Mouse (Mus musculus): ENCODE data around the gene Cyp51.
A peak's percentile ranks its signal among the peaks of the same experiment; 100 is the strongest.
"Not testable (repeated sequence)": the region's sequence is repeated elsewhere in the genome, so short reads cannot be mapped to it uniquely, and the experiment has no call there.

Gene Cyp51

GRCm38 (mm10) chr5:4104341-4105040 is at the start of gene Cyp51:
Gene Cyp51 (minus strand): TSS chr5:4104746.
- DNase-seq, result peak; percentile 96

GRCm38 (mm10) chr5:4112570-4113098 is 8.1 kb upstream of the Cyp51 start:
- no peak for DNase-seq

GRCm38 (mm10) chr5:4107056-4107455 is 2.5 kb upstream of the Cyp51 start:
- DNase-seq, result not testable (repeated sequence)

GRCm38 (mm10) chr5:4105651-4106186 is 1.2 kb upstream of the Cyp51 start:
- peak; percentile 6 for DNase-seq

GRCm38 (mm10) chr5:4103626-4104340 is 763 bp downstream of the Cyp51 start:
- DNase-seq, result no peak

GRCm38 (mm10) chr5:4101770-4102169 is 2.8 kb downstream of the Cyp51 start:
- DNase-seq, result peak; percentile 14

GRCm38 (mm10) chr5:4101031-4101430 is 3.5 kb downstream of the Cyp51 start:
- no peak for DNase-seq

- DNase-seq, result no peak
These were observed 10.1 kb downstream of the Cyp51 start for GRCm38 (mm10) chr5:4094471-4094870.

GRCm38 (mm10) chr5:4088190-4088589 is 16.4 kb downstream of the Cyp51 start:
- no peak for DNase-seq

GRCm38 (mm10) chr5:4086309-4086708 is 18.2 kb downstream of the Cyp51 start:
- DNase-seq, result no peak

- DNase-seq, result no peak
These were observed 19.6 kb downstream of the Cyp51 start for GRCm38 (mm10) chr5:4084948-4085347.

- no peak for DNase-seq
These were observed 23.0 kb downstream of the Cyp51 start for GRCm38 (mm10) chr5:4081513-4081912.

GRCm38 (mm10) chr5:4080861-4081260 is 23.7 kb downstream of the Cyp51 start:
- no peak for DNase-seq

- DNase-seq, result no peak
These were observed 25.5 kb downstream of the Cyp51 start for GRCm38 (mm10) chr5:4079086-4079485.

- DNase-seq, result no peak
These were observed 37.3 kb downstream of the Cyp51 start for GRCm38 (mm10) chr5:4067203-4067602.

GRCm38 (mm10) chr5:4066476-4067115 is 38.0 kb downstream of the Cyp51 start:
- no peak for DNase-seq

- DNase-seq, result no peak
These were observed 44.2 kb downstream of the Cyp51 start for GRCm38 (mm10) chr5:4060313-4060712.

- DNase-seq, result no peak
These were observed 63.6 kb downstream of the Cyp51 start for GRCm38 (mm10) chr5:4040922-4041321.

GRCm38 (mm10) chr5:4040372-4040771 is 64.2 kb downstream of the Cyp51 start:
- DNase-seq, result peak; percentile 12

GRCm38 (mm10) chr5:4039351-4039750 is 65.2 kb downstream of the Cyp51 start:
- no peak for DNase-seq

GRCm38 (mm10) chr5:4036686-4037085 is 67.9 kb downstream of the Cyp51 start:
- no peak for DNase-seq

GRCm38 (mm10) chr5:4031846-4032245 is 72.7 kb downstream of the Cyp51 start:
- DNase-seq, result no peak

All from retina, postnatal 1 day (tissue).